Mouse (Mus musculus) embryonic stem cell, embryonic (primary cell): ENCODE measurements at regions not wholly inside any gene's neighbourhood (a gene's known extent, or its start where the extent isn't known, plus 50 kb on each side); places are given as distances from the start of the nearest gene placed in this dataset.

ENCODE experiments used
- CTCF ChIA-PET, 4 experiments: fragments of 300-600 bp in 2 of 4; fragments of 350-600 bp in 2 of 4; sonication (Branson Sonifier 250); formaldehyde crosslinking; loops; one replicate each; lab custom pipeline; 2022; ENCODE audit warnings: inconsistent platforms in 2 of 4; lab: Charles Lee
- POLR2A ChIA-PET, 4 experiments: fragments of 300-600 bp in 2 of 4; fragments of 350-600 bp in 2 of 4; sonication (Branson Sonifier 250); formaldehyde crosslinking; loops; one replicate each; lab custom pipeline; 2022; ENCODE audit warnings: antibody characterized with exemption in 4 of 4, inconsistent platforms in 1 of 4; lab: Charles Lee

DNA sequence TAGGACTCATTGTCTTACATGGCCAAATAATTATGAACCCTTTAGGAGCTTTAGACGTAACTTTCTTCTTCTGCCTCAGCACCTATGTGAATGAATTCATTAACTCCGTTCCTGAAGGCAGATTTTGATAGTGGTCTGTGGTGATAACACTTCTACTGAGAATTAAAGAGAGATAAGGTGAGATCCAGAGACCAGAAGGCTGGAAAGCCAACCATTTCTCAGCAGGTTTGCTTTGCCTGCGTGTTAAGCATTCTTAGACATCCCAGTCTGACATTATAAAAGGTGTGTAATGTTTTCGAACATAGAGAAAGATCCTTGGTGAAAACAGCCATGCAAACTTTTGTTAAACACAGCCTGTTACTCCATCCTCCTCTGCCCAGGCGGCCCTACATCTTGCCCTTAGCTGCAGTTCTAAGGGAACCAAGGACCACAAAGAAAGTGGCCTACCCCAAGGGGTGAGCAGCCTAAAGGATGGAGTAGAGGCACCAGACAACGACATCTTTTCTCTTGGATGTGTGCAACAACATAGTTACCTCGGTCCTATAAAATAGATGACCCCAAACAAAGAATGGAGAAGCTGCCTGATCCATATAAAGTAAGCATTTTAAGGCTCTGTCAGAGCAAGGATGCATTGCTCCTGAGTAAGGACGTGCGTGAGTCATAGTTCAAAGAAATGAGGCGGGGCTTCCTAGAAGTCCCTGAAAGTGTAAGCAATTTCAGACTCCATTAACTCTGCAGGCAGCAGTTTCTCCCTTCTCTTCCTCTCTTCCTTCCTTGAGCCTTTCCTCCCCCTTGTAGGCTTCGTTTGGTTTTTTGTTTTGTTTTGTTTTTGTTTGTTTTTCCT, 55.1 kb upstream of the Xpr1 start:
- CTCF ChIA-PET = interaction anchor here in 1 of 4 experiments (0.7 kb wide), 1 partner anchor 385 kb away, joined by 19 read pairs; no protein-coding TSS in a partner anchor
- POLR2A ChIA-PET = interaction anchor here in 1 of 4 experiments (0.6 kb wide), 1 partner anchor 281 kb away, joined by 3 read pairs; no protein-coding TSS in a partner anchor

DNA sequence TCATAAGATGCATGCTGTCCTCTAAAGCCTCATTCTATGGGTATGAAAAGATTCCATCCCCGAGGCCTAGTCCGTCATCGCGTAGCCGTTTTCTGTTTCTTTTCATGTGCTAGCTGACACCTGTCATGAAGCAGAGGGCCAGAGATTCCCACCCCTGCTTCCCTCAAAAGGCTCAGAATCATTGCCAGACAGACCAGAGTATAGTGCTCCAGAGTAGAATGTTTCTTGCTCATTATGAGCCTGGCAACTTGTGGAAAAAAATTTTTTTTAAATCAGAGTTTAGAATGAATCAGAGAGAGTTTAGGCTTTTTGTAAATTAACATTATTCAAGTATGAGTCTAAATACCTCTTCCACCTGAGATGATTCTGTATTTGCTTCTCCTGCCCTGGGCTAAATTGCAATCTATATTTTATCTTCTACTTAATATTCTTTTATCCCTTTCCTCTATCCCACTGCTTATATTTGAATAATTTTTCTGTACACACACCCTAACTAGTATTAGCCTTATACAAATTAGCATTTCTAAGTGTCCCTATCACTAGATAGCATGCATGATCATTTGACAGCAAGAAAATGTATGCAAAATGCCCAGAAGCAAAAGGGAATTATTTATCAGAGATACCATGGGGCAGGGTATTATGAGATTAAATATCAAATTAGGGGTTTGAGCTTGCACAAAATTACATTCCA, 55.9 kb upstream of the Xpr1 start:
- CTCF ChIA-PET = no interaction called here
- POLR2A ChIA-PET = interaction anchor here in 1 of 4 experiments (0.6 kb wide), 1 partner anchor 281 kb away, joined by 3 read pairs; no protein-coding TSS in a partner anchor

DNA sequence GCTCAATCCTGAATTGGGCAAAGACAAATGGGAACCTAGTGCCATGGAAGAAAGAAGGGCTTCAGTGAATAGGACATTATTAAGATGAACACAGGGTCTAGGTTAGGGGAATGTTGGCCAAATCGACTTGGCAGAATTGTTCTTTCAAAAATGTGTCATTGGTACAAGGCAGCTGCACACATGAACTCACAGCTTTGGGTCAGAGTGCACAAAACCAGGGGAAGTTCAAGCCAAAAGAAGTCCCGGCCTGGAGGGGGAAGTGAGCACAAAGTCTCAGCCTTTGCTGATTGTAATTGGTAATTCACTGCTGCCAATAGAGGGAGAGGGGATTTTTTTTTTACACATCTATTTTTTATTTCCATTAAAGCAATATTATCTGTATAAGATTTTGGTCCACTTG, 57.8 kb upstream of the Xpr1 start:
- ChIA-PET CTCF (no interaction called here), POLR2A (no interaction called here)

GRCm38 (mm10) chr1:155476237-155476636, 59.0 kb upstream of the Xpr1 start:
- CTCF ChIA-PET = no interaction called here
- POLR2A ChIA-PET = no interaction called here

DNA sequence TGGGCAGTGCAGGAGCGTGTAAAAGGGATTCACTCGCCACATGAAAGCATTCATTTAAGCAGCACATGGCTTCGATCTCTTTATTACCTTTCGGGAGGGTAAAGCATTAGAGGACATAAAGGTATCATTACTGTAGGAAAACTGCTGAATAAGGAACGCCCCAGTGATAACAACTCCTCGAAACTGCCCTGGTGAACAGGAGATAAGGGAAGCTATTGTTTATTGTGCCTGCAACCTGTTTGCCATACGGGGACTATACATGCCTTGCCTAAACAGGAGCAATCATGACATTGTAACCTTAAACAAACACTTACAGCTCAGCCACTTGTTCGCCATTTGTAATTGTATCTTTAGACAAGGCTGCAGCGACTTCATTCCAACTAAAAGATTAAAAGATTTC, 64.9 kb upstream of the Xpr1 start:
- ChIA-PET CTCF (no interaction called here), POLR2A (interaction anchor here in 1 of 4 experiments (0.5 kb wide), 1 partner anchor 152 kb away, joined by 3 read pairs; no protein-coding TSS in a partner anchor)

GRCm38 (mm10) chr1:155482760-155483159, 65.5 kb upstream of the Xpr1 start:
- ChIA-PET POLR2A (interaction anchor here in 1 of 4 experiments (0.5 kb wide), 1 partner anchor 153 kb away, joined by 3 read pairs; no protein-coding TSS in a partner anchor), CTCF (interaction anchor here in 1 of 4 experiments (1.2 kb wide), 1 partner anchor 201 kb away, joined by 4 read pairs; no protein-coding TSS in a partner anchor)

- CTCF ChIA-PET = interaction anchor here in 1 of 4 experiments (1.2 kb wide), 1 partner anchor 202 kb away, joined by 4 read pairs; no protein-coding TSS in a partner anchor
- POLR2A ChIA-PET = interaction anchor here in 2 of 4 experiments (0.6 to 0.7 kb wide), 2 partner anchors 18 to 1097 kb away, joined by 3 read pairs; no protein-coding TSS in a partner anchor
These were observed 66.5 kb upstream of the Xpr1 start for GRCm38 (mm10) chr1:155483693-155484092.

DNA sequence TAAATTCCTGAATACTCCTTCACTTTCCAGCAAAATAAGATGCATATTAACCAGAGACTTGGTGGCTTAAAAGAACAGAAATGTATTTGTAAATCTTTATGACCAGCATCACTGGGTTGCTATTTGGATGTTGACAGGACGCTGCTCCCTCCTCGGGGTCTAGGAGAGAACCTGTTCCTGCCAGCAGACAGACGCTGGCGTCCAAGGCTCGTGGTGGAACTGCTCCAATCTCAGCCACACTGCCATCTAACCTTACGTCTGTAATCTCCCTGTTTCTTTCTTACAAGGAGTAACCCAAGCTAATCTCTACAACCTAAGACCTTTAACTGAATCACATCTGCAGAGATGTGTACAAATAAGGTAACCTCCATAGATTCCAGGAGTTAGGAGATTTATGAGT, 70.1 kb upstream of the Acbd6 start:
- POLR2A ChIA-PET = interaction anchor here in 1 of 4 experiments (0.6 kb wide), 1 partner anchor 655 kb away, joined by 3 read pairs; no protein-coding TSS in a partner anchor
- CTCF ChIA-PET = no interaction called here

GRCm38 (mm10) chr1:155488966-155489661, 68.8 kb upstream of the Acbd6 start:
- ChIA-PET CTCF (no interaction called here), POLR2A (no interaction called here)

- CTCF ChIA-PET = no interaction called here
- POLR2A ChIA-PET = interaction anchor here in 2 of 4 experiments (0.6 to 0.9 kb wide), 2 partner anchors 332 to 1551 kb away, joined by 3 to 9 read pairs; partner anchors contain the start of gene Stx6 (in 1 of the 2)
These were observed 67.8 kb upstream of the Acbd6 start for GRCm38 (mm10) chr1:155490131-155490530.

DNA sequence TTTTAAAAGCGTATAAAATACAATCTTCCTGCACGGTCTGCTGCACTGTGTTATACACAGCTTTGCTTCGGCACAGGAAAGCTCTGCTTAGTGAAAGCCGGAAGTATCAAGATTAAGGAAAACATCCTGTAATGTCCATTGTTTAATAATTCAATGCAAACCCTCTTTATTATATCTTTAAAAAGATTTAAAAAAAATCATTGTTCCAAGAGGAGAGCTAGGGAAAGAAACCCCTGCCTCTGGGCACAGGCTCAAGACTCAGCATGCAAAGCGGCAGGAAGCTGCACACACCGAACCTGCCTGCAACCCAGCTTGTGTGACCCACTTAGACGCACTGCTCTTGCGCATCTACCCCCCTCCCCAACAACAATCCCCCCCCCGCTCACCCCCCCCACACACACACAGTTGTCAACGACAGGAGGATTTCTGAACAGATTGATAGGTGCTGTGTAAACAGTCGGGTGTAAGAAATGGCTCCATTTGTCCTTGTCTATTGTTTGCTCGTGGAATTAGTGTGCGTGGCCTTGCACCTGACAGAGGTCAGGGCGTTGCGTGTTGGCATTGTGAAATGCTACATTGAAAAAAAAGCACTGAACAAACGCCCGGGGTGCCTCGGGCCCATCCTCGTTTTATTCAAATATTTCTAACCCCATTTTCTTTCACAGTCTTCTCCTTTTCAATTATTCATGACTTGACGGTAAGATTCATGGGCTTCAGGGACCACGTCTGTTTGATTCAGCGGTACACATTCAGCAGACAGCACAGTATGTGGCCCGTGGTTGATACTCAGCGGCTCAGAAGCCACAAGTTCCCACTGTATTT, 66.5 kb upstream of the Acbd6 start:
- ChIA-PET POLR2A (interaction anchor here in 2 of 4 experiments (0.5 to 0.8 kb wide), 5 partner anchors 26 to 543 kb away, joined by 3 to 4 read pairs (median 3); no protein-coding TSS in a partner anchor), CTCF (no interaction called here)

DNA sequence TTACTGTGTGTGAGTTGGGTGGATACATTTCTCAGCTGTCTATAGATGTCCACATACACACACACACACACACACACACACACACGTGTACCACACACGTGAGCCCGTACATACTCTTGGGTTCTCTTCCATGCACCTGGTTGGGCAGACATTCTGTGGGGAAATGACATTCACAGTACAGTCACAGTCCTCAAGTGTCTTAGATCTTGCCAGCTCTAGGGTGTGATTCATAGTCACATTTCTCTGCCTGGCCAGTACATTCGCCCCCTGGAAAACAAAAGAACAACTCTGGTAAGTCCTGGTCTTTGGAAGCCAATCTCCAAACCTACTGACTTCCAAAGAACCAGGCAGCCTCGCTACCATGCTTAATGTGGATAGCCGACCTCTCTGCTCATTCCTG, 64.6 kb upstream of the Acbd6 start:
- POLR2A ChIA-PET = no interaction called here
- CTCF ChIA-PET = no interaction called here

- CTCF ChIA-PET = no interaction called here
- POLR2A ChIA-PET = no interaction called here
These were observed 64.1 kb upstream of the Acbd6 start for GRCm38 (mm10) chr1:155493799-155494198.

- ChIA-PET POLR2A (no interaction called here), CTCF (no interaction called here)
These were observed 63.6 kb upstream of the Acbd6 start for GRCm38 (mm10) chr1:155494347-155494746.

GRCm38 (mm10) chr1:155499735-155500134, 58.2 kb upstream of the Acbd6 start:
- POLR2A ChIA-PET = no interaction called here

GRCm38 (mm10) chr1:155502867-155503266, 55.1 kb upstream of the Acbd6 start:
- ChIA-PET CTCF (interaction anchor here in 1 of 4 experiments (0.7 kb wide), 1 partner anchor 716 kb away, joined by 13 read pairs; no protein-coding TSS in a partner anchor), POLR2A (interaction anchor here in 2 of 4 experiments (0.6 to 0.7 kb wide), 7 partner anchors 9 to 1603 kb away, joined by 3 to 4 read pairs (median 3); partner anchors contain the start of genes Glul (in 1 of the 2) and Qsox1 (in 1 of the 2))

More at GRCm38 (mm10) chr1:155499735-155500134, 58.2 kb upstream of the Acbd6 start:
- CTCF ChIA-PET = no interaction called here

- ChIA-PET CTCF (no interaction called here), POLR2A (interaction anchor here in 1 of 4 experiments (0.5 kb wide), 1 partner anchor 117 kb away, joined by 14 read pairs; no protein-coding TSS in a partner anchor)
These were observed 53.2 kb upstream of the Acbd6 start for GRCm38 (mm10) chr1:155504581-155505328.
